Mouse (Mus musculus) limb, embryonic 12.5 days (tissue): ENCODE measurements around the gene St13. TPM values are rescaled to one million over a fixed set of nuclear protein-coding genes. Genes with fewer than 3 reads are reported as not detected.

Experiments used
- ATAC-seq: fragments of 200-750 bp; cut with Nextera tagmentation; 2 replicates; pipeline ENCODE4 v1.8.0; 2017; ENCODE audit warnings: low read depth, moderate TSS enrichment; ENCODE audit not compliant: insufficient number of reproducible peaks, insufficient read depth, low FRiP score, low TSS enrichment
- H3K27ac ChIP-seq: fragments of 300-500 bp; sonication (generic); 2 replicates; pipeline ENCODE4 v1.5.1; 2016; ENCODE audit warnings: mild to moderate bottlenecking, moderate library complexity
- H3K27me3 ChIP-seq: fragments of 300-500 bp; sonication (generic); 2 replicates; pipeline ENCODE4 v1.6.1; 2016; ENCODE audit warnings: mild to moderate bottlenecking, moderate library complexity
- H3K36me3 ChIP-seq: fragments of 300-500 bp; sonication (generic); 2 replicates; pipeline ENCODE4 v1.6.1; 2016; ENCODE audit warnings: mild to moderate bottlenecking, moderate library complexity
- H3K4me1 ChIP-seq: fragments of 300-500 bp; sonication (generic); replicated peaks from 2 replicates; pipeline ENCODE4 v1.6.1; 2016
- H3K4me2 ChIP-seq: fragments of 300-500 bp; sonication (generic); 2 replicates; pipeline ENCODE4 v1.6.1; 2016; ENCODE audit warnings: mild to moderate bottlenecking, moderate library complexity
- H3K4me3 ChIP-seq: fragments of 300-500 bp; sonication (generic); replicated peaks from 2 replicates; pipeline ENCODE4 v1.5.1; 2016; ENCODE audit warnings: mild to moderate bottlenecking
- H3K9ac ChIP-seq: fragments of 300-500 bp; sonication (generic); replicated peaks from 2 replicates; pipeline ENCODE4 v1.6.1; 2016; ENCODE audit warnings: mild to moderate bottlenecking, moderate library complexity
- H3K9me3 ChIP-seq: fragments of 300-500 bp; sonication (generic); 2 replicates; pipeline ENCODE4 v1.6.1; 2016; ENCODE audit warnings: mild to moderate bottlenecking, moderate library complexity
- WGBS: fragments of 180-500 bp; shearing (Covaris S2); methylation state at CpG from one replicate; pipeline ENCODE4 v1.1.7; 2016; 5-methylcytosine and 5-hydroxymethylcytosine counted together
- polyA plus RNA-seq: library from polyadenylated mRNA; unstranded; fragments of >200 nt; fragmentation: Nextera tagmentation; extraction: Ambion mirVana; gene quantifications from 2 replicates; pipeline ENCODE4 v1.2.1, GENCODE M21; 2016

The St13 gene
- polyA plus RNA-seq, 1 experiment from 2014 or later, result 207 TPM

DNA sequence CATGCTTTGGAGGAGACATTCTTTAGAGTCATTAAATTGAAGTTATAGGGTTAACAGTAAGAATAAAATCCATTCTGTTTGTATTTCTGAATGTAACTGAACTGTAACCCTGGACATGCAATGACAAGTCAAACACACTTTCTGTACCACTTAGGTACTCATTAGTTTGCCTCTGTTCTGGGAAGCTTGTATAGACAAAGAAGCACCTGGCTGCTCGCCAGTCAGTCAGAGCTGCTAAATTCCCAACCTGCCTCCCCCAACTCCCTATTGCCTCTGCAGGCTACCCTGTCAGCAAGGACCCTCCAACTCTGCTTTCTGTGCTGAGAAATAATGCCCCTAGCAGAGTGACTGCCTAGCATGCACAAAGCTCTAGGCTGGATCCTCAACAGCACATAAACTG is 49.5 kb downstream of the St13 start:
- Histone ChIP-seq H3K36me3 (peaks cover under 1% of the 10 kb centered on the region; the same call in 1 of the 2 replicates), H3K4me3 (no peak overlapping the region), H3K9me3 (no peaks in the 10 kb centered on the region), H3K27me3 (no peaks in the 10 kb centered on the region), H3K4me1 (no peaks in the 10 kb centered on the region), H3K9ac (no peak overlapping the region), H3K27ac (no peak overlapping the region), H3K4me2 (no peak overlapping the region)
- ATAC-seq, result no peak
- WGBS, result 73% methylated on average over 1 of the region's 1 CpGs

GRCm38 (mm10) chr15:81348366-81348765 is 51.5 kb downstream of the St13 start:
- no peaks in the 10 kb centered on the region for H3K4me1 ChIP-seq
- WGBS, result 80% methylated on average over 2 of the region's 2 CpGs
- ATAC-seq, result no peak
- no peak overlapping the region for H3K9ac ChIP-seq
- no peak overlapping the region for H3K4me2 ChIP-seq
- no peaks in the 10 kb centered on the region for H3K27me3 ChIP-seq
- H3K27ac ChIP-seq, result no peak overlapping the region
- H3K9me3 ChIP-seq, result no peaks in the 10 kb centered on the region
- peaks cover 15% of the 10 kb centered on the region for H3K36me3 ChIP-seq
- no peak overlapping the region for H3K4me3 ChIP-seq

- no peak overlapping the region for H3K4me3 ChIP-seq
- WGBS, result 95% methylated on average over 2 of the region's 2 CpGs
- H3K27me3 ChIP-seq, result no peaks in the 10 kb centered on the region
- no peaks in the 10 kb centered on the region for H3K4me1 ChIP-seq
- no peak for ATAC-seq
- no peak overlapping the region for H3K4me2 ChIP-seq
- peaks cover 23% of the 10 kb centered on the region for H3K36me3 ChIP-seq
- H3K9me3 ChIP-seq, result no peaks in the 10 kb centered on the region
- no peak overlapping the region for H3K9ac ChIP-seq
- H3K27ac ChIP-seq, result no peak overlapping the region
Observed at GRCm38 (mm10) chr15:81347466-81347865, 52.4 kb downstream of the St13 start.

DNA sequence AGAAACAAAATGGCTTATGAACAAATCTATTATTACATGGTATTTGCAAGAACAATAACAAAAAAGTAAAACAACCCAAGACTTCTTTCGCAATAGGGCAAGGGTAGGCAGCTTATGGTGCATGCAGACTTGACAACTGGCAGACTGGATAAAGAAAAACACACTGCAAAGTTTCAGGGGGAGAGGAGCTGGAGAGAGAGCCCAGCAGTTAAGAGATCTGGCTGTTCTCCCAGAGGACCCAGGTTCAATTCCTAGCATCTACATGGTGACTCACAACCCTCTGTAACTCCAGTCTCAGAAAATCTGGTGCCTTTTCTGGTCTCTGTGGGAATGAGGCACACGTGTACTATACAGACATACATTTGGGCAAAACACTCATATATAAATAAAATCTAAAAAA is 58.5 kb downstream of the St13 start:
- Histone ChIP-seq H3K9ac (no peak overlapping the region), H3K4me2 (no peak overlapping the region), H3K4me3 (no peak overlapping the region), H3K27me3 (no peaks in the 10 kb centered on the region), H3K36me3 (peaks cover 68% of the 10 kb centered on the region), H3K9me3 (no peaks in the 10 kb centered on the region), H3K4me1 (no peaks in the 10 kb centered on the region), H3K27ac (no peak overlapping the region)
- WGBS, result 89% methylated on average over 2 of the region's 2 CpGs
- ATAC-seq, result no peak

GRCm38 (mm10) chr15:81339158-81339557 is 60.7 kb downstream of the St13 start:
- Histone ChIP-seq H3K27me3 (no peaks in the 10 kb centered on the region), H3K4me1 (no peaks in the 10 kb centered on the region), H3K27ac (no peak overlapping the region), H3K36me3 (peaks cover 84% of the 10 kb centered on the region), H3K9me3 (no peaks in the 10 kb centered on the region), H3K4me2 (no peak overlapping the region), H3K4me3 (no peak overlapping the region), H3K9ac (no peak overlapping the region)
- ATAC-seq, result no peak
- WGBS, result 94% methylated on average over 3 of the region's 3 CpGs

DNA sequence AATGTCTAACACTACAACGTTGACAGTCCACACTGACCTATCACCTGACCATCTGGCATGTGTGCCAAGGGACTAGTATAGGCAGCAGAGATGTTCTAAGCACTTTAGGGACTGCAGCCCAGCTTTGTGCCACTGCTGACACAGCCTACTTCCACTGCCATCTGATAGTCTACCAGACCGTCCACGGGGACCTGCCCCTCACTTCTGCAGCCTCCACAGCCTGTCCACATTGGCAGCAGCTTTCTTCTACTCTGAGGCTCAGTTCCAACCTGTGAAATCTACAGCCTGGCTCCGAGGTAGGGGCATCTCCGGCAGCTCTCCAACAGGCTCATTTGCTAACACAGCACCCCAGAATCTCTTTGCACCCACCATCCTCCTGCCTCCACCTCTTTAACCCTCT is 63.4 kb downstream of the St13 start:
- ATAC-seq, result no peak
- peaks cover 86% of the 10 kb centered on the region for H3K36me3 ChIP-seq
- H3K4me1 ChIP-seq, result no peaks in the 10 kb centered on the region
- H3K4me3 ChIP-seq, result no peak overlapping the region
- H3K9ac ChIP-seq, result no peak overlapping the region
- WGBS, result 84% methylated on average over 5 of the region's 5 CpGs
- H3K9me3 ChIP-seq, result no peaks in the 10 kb centered on the region
- H3K4me2 ChIP-seq, result no peak overlapping the region
- no peak overlapping the region for H3K27ac ChIP-seq
- H3K27me3 ChIP-seq, result no peaks in the 10 kb centered on the region

- no peak overlapping the region for H3K4me3 ChIP-seq
- no peak overlapping the region for H3K27ac ChIP-seq
- H3K9me3 ChIP-seq, result no peaks in the 10 kb centered on the region
- WGBS, result 95% methylated on average over 4 of the region's 4 CpGs
- peaks cover 86% of the 10 kb centered on the region for H3K36me3 ChIP-seq
- H3K4me2 ChIP-seq, result no peak overlapping the region
- ATAC-seq, result no peak
- H3K27me3 ChIP-seq, result no peaks in the 10 kb centered on the region
- H3K9ac ChIP-seq, result no peak overlapping the region
- H3K4me1 ChIP-seq, result peaks cover 3% of the 10 kb centered on the region; the same call in 1 of the 2 replicates
Observed at GRCm38 (mm10) chr15:81332517-81332916, 67.4 kb downstream of the St13 start.

GRCm38 (mm10) chr15:81330816-81331433 is 69.0 kb downstream of the St13 start:
- 73% methylated on average over 3 of the region's 3 CpGs for WGBS
- H3K4me3 ChIP-seq, result no peak overlapping the region
- no peaks in the 10 kb centered on the region for H3K27me3 ChIP-seq
- no peaks in the 10 kb centered on the region for H3K9me3 ChIP-seq
- H3K4me2 ChIP-seq, result no peak overlapping the region
- ATAC-seq, result no peak
- H3K36me3 ChIP-seq, result peaks cover 81% of the 10 kb centered on the region
- no peak overlapping the region for H3K27ac ChIP-seq
- H3K9ac ChIP-seq, result no peak overlapping the region
- H3K4me1 ChIP-seq, result peaks cover 7% of the 10 kb centered on the region

DNA sequence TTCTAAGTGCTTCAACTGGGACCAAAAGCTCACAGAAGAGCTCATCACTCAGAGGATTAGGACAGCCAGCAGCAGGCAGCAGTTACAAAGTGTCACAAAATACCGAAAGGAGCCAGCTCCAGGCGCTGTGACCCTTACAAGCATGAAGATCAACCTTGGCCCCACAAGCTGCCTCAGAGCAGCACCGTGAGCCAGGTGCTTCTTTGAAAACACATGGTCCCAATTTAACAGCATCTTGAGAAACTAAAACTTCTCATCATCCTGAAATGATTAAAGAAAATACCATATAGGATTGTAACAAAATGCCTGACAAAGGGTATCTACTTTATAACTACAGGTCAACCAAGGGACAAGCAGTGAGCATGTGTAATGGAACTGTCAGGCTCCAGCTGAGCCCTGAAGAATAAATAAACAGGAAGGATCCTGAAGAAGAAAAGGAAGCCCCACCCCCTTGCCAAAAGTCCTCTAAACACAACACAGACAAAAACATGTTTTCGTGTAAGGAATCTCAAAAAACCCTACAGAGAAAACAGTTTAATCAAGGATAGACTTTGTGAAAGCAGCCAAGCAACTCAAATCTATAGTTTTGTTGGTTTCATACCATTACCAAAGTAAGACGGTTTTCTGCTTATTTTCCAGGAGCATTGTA is 70.0 kb downstream of the St13 start:
- no peak for ATAC-seq
- H3K4me1 ChIP-seq, result peaks cover 7% of the 10 kb centered on the region
- peaks cover 77% of the 10 kb centered on the region for H3K36me3 ChIP-seq
- H3K4me3 ChIP-seq, result no peak overlapping the region
- H3K9ac ChIP-seq, result no peak overlapping the region
- H3K27ac ChIP-seq, result no peak overlapping the region
- H3K27me3 ChIP-seq, result no peaks in the 10 kb centered on the region
- H3K4me2 ChIP-seq, result no peak overlapping the region
- no peaks in the 10 kb centered on the region for H3K9me3 ChIP-seq
- 31% methylated on average over 5 of the region's 5 CpGs for WGBS

- H3K4me2 ChIP-seq, result no peak overlapping the region
- peaks cover 72% of the 10 kb centered on the region for H3K36me3 ChIP-seq
- ATAC-seq, result no peak
- H3K9me3 ChIP-seq, result no peaks in the 10 kb centered on the region
- no peak overlapping the region for H3K27ac ChIP-seq
- H3K4me1 ChIP-seq, result peaks cover 7% of the 10 kb centered on the region
- no peak overlapping the region for H3K4me3 ChIP-seq
- no peak overlapping the region for H3K9ac ChIP-seq
- WGBS, result 91% methylated on average over 7 of the region's 7 CpGs
- no peaks in the 10 kb centered on the region for H3K27me3 ChIP-seq
Observed at GRCm38 (mm10) chr15:81327501-81327900, 72.4 kb downstream of the St13 start.

- no peaks in the 10 kb centered on the region for H3K27me3 ChIP-seq
- H3K9me3 ChIP-seq, result no peaks in the 10 kb centered on the region
- no peak overlapping the region for H3K4me3 ChIP-seq
- no peak overlapping the region for H3K4me2 ChIP-seq
- peaks cover 4% of the 10 kb centered on the region for H3K4me1 ChIP-seq
- peaks cover 76% of the 10 kb centered on the region for H3K36me3 ChIP-seq
- WGBS, result 64% methylated on average over 4 of the region's 4 CpGs
- no peak overlapping the region for H3K9ac ChIP-seq
- ATAC-seq, result no peak
- H3K27ac ChIP-seq, result no peak overlapping the region
Observed at GRCm38 (mm10) chr15:81324979-81325378, 74.9 kb downstream of the St13 start.

DNA sequence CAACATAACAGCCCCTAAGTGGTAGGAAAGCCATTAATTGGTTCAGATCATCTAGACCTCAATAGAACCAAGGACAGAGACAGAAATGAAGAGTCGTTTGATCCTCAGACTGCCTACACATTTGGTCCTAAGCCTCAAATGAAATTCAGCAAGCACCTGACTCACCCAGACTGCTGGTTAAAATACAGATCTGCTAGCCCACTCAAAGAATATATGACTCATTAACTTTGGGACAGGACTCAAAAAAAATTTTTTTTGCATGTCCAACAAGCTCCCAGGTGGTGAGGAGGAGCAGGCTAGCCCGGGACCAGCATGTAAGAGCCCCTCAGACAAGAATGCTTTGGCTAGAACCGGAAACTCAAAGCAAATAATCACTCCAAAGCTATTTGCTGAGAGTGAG is 79.7 kb downstream of the St13 start:
- peaks cover 88% of the 10 kb centered on the region for H3K36me3 ChIP-seq
- H3K4me2 ChIP-seq, result no peak overlapping the region
- no peak for ATAC-seq
- no peak overlapping the region for H3K9ac ChIP-seq
- H3K4me3 ChIP-seq, result no peak overlapping the region
- H3K9me3 ChIP-seq, result peaks cover 3% of the 10 kb centered on the region; the same call in 1 of the 2 replicates
- WGBS, result 90% methylated on average over 3 of the region's 3 CpGs
- H3K27ac ChIP-seq, result no peak overlapping the region
- no peaks in the 10 kb centered on the region for H3K4me1 ChIP-seq
- H3K27me3 ChIP-seq, result no peaks in the 10 kb centered on the region
